Mouse (Mus musculus): Measurements from ENCODE around the gene Cmtm2a. TPM values are rescaled to one million over a fixed set of nuclear protein-coding genes. Genes with fewer than 3 reads are reported as not detected.
A peak's percentile ranks its signal among the peaks of the same experiment; 100 is the strongest.
"Not testable (repeated sequence)": the region's sequence is repeated elsewhere in the genome, so short reads cannot be mapped to it uniquely, and the experiment has no call there.

The Cmtm2a gene
- total RNA-seq (2021): not detected

- intact Hi-C loops (cut with DNase I); DNase-seq (ENCODE audit: extremely low spot score in 1 of 2, low spot score in 2 of 2): not testable (repeated sequence)
Measured at GRCm38 (mm10) chr8:104293081-104293480, at the start of gene Cmtm2a. Gene Cmtm2a, minus strand, starts transcription at chr8:104293181.

- no peak for DNase-seq (ENCODE audit: extremely low spot score in 1 of 2, low spot score in 2 of 2)
- intact Hi-C loops (cut with DNase I): loop anchor here (2.0 to 10.0 kb wide), 4 partner anchors 90 to 198 kb away; partner anchors contain the start of genes Cklf, Dync1li2 and Terb1
Measured at GRCm38 (mm10) chr8:104342426-104342825, 49.4 kb upstream of the Cmtm2a start.

GRCm38 (mm10) chr8:104341678-104342077 lies 48.7 kb upstream of the Cmtm2a start:
- no peak for DNase-seq (ENCODE audit: extremely low spot score in 1 of 2, low spot score in 2 of 2)
- intact Hi-C loops (cut with DNase I): loop anchor here (2.0 to 10.0 kb wide), 4 partner anchors 89 to 197 kb away; partner anchors contain the start of genes Cklf, Dync1li2 and Terb1

DNA sequence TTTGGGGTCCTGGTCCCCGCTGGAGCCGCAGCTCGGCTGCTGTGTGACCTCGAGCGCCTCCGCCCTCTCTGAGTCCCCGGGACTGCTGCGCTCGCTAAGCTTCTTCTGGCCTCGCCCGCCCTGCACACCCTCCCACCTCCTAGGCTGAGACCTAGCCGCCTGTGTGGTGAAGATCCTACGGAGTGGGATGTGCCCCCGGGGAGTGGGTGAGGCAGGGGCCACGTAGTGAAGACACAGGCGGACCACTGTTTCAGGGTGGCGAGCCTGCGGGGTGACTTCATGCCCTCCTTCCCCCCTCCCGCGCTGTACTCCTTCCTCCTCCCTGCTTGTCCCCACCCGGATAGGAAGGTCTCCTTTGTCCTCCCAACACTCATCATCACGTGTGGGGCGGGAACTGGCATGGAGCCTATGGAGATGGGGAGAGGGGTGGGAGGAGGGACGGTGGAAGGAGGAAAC lies 48.2 kb upstream of the Cmtm2a start:
- DNase-seq (ENCODE audit: extremely low spot score in 1 of 2, low spot score in 2 of 2): peak in 1 of 2 experiments; percentile 88
- intact Hi-C loops (cut with DNase I): loop anchor here (5.0 to 10.0 kb wide), 3 partner anchors 89 to 196 kb away; partner anchors contain the start of genes Cklf and Terb1

DNA sequence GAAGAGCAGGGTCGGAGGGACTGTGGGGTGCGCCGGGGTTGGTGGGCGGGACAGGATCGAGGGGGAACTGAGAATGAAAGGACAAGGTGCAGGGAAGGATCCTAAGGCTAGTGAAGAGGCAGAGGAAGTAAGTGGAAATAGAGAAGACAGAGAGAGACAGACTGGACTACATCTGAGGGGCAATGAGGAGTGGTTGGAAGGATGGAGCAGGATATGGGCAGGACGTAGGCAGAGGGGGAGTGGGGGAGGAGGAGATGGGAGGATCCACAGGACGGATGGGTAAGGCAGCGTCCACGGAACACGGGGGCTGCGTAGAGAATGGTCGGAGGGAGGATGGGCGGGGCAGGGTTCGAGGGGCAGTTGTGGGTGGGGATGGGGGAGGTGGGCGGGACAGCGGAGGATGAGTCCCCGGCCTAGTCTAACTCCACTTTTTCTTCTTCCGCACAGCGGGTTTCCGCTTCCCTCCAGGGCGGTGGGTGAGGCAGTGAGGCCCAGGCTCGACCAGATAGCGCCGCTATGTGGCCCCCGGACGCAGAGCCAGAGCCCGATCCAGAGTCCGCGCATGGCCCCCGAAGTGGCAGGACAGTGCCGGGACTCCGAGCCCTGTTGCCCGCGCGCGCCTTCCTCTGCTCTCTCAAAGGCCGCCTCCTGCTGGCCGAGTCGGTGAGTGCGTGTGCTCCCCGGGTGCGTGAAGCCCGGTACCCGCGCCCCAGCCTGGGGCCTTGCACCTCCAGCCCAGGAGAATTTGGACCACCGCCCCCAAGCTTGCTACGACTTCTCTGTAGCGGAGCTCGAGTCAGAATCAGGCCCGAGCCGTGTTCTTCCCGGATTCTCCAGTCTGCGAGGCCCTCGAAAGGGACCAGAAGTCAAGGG lies 47.5 kb upstream of the Cmtm2a start:
- intact Hi-C loops (cut with DNase I): loop anchor here (5.0 to 10.0 kb wide), 3 partner anchors 88 to 196 kb away; partner anchors contain the start of genes Cklf and Terb1
- peak; percentile 63 to 90 for DNase-seq (ENCODE audit: extremely low spot score in 1 of 2, low spot score in 2 of 2)

DNA sequence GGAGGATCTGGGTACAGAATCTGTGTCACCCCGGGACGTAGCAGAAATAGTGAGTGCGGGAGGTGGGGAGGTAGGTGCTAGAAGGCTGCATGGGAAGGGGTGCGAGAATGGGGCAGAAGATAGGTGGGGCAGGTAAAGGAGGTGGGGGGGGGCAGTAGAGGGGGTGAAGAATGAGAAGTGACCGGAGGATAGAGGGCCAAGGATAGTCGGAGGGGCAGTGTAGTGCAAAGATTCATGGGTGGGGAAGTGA lies 46.9 kb upstream of the Cmtm2a start:
- intact Hi-C loops (cut with DNase I): loop anchor here (5.0 to 10.0 kb wide), 3 partner anchors 88 to 195 kb away; partner anchors contain the start of genes Cklf and Terb1
- no peak for DNase-seq (ENCODE audit: extremely low spot score in 1 of 2, low spot score in 2 of 2)

- intact Hi-C loops (cut with DNase I): no loop called here
Measured at GRCm38 (mm10) chr8:104339229-104339982, 46.4 kb upstream of the Cmtm2a start, which contains the start of gene Cmtm3. Gene Cmtm3, plus strand, starts transcription at chr8:104339410.

GRCm38 (mm10) chr8:104337890-104338289 lies 44.9 kb upstream of the Cmtm2a start:
- DNase-seq (ENCODE audit: extremely low spot score in 1 of 2, low spot score in 2 of 2): no peak
- intact Hi-C loops (cut with DNase I): no loop called here

More at GRCm38 (mm10) chr8:104339229-104339982, 46.4 kb upstream of the Cmtm2a start, which contains the start of gene Cmtm3:
- peak in 1 of 2 experiments; percentile 53 for DNase-seq (ENCODE audit: extremely low spot score in 1 of 2, low spot score in 2 of 2)

GRCm38 (mm10) chr8:104336806-104337205 lies 43.8 kb upstream of the Cmtm2a start:
- intact Hi-C loops (cut with DNase I): no loop called here

DNA sequence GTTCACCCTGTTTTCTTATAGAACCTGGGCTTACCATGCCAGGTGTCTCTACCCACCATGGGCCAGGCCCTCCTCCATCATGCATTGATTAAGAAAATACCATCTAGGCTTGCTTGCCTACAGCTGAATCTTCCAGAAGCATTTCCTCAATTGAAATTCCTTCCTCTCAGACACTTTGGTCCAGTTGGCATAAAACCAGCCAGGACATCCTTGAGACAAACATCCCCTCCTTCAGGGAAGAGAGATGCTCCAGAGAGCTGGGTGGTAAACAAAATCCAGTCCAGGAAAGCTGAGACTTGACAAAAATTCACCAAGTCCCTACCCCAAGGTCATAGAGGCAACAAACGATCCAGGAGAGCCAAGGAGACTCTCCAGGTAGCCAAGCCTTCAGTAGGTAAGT lies 41.2 kb upstream of the Cmtm2a start:
- intact Hi-C loops (cut with DNase I): no loop called here
- DNase-seq (ENCODE audit: extremely low spot score in 1 of 2, low spot score in 2 of 2): no peak

More at GRCm38 (mm10) chr8:104336806-104337205, 43.8 kb upstream of the Cmtm2a start:
- no peak for DNase-seq (ENCODE audit: extremely low spot score in 1 of 2, low spot score in 2 of 2)

GRCm38 (mm10) chr8:104333786-104334185 lies 40.8 kb upstream of the Cmtm2a start:
- no peak for DNase-seq (ENCODE audit: extremely low spot score in 1 of 2, low spot score in 2 of 2)
- intact Hi-C loops (cut with DNase I): no loop called here

DNA sequence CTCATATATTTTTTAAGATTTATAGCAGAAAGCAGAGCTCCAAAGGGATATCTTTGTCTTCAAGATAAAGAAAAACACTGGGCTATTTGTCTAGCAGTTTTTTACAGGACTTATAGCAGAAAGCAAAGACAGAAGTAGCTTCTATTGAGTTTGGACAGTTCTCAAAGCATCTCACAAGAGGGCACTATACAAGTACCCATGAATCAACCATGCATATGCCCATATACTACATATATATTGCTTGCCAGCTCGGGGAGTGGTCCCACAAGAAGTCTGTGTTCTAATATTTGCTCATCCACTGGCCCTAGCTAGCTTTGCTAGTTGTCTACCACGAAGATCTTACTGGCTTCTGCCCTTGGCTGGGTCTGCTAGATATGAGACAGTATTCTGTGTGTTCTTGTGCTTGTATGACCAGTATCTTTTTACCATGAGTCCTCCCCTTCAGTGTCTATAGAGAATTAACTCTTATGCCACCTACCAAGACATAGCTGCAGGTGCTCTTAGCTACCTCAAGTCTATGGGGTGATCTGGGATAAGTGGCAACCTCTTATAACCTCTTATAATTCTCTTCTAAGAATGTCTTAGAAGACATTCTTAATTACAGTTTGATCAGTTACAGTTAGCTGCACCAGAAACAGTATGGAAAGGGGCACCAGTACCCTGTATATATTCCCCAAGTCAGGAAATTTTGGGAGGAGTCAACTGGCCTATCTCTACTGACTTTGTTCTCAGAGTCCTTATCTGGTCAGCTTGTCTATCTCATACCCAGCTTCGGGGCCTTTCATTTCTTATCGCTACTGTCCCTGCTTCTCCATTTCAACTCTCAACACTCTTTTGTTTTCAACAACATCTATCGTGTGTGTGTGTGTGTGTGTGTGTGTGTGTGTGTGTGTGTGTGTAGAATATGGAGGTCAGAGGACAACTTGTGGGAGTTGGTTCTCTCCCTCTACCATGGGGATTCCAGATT lies 40.0 kb upstream of the Cmtm2a start:
- no peak for DNase-seq (ENCODE audit: extremely low spot score in 1 of 2, low spot score in 2 of 2)
- intact Hi-C loops (cut with DNase I): no loop called here

DNA sequence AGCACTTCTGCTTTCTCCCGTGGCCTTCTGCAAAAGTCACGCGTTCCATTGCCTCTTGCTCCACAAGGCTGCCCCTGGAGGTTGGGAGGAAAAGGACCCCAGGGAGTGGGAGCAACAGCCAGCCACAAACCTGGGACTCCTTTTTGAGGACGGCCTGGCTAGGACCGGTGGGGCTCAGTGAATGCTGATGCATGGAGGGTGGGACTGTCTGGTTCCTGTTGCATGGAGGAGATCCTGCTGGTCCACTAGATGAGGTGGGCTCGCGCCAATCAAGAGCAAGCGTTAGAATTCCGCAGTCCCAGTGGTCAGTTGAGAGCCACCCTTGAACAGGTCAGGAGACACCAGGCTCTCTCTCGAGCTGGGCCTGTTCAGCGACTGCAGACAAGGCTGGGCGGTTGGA lies 28.9 kb upstream of the Cmtm2a start, which contains the start of gene Cmtm2b:
Cmtm2b (plus strand) TSS at position 301 of the 400 bp plus-strand sequence.
- DNase-seq (ENCODE audit: extremely low spot score in 1 of 2, low spot score in 2 of 2): not testable (repeated sequence)

GRCm38 (mm10) chr8:104321267-104321666 lies 28.3 kb upstream of the Cmtm2a start, which contains the start of gene Gm11020:
Gene Gm11020, plus strand, starts transcription at chr8:104321567.
- intact Hi-C loops (cut with DNase I): not testable (repeated sequence)

More for the DNA sequence above, 28.9 kb upstream of the Cmtm2a start, which contains the start of gene Cmtm2b:
- intact Hi-C loops (cut with DNase I): not testable (repeated sequence)

GRCm38 (mm10) chr8:104313311-104313710 lies 20.3 kb upstream of the Cmtm2a start:
- intact Hi-C loops (cut with DNase I): no loop called here
- DNase-seq (ENCODE audit: extremely low spot score in 1 of 2, low spot score in 2 of 2): peak in 1 of 2 experiments; percentile 30

More at GRCm38 (mm10) chr8:104321267-104321666, 28.3 kb upstream of the Cmtm2a start, which contains the start of gene Gm11020:
- not testable (repeated sequence) for DNase-seq (ENCODE audit: extremely low spot score in 1 of 2, low spot score in 2 of 2)

DNA sequence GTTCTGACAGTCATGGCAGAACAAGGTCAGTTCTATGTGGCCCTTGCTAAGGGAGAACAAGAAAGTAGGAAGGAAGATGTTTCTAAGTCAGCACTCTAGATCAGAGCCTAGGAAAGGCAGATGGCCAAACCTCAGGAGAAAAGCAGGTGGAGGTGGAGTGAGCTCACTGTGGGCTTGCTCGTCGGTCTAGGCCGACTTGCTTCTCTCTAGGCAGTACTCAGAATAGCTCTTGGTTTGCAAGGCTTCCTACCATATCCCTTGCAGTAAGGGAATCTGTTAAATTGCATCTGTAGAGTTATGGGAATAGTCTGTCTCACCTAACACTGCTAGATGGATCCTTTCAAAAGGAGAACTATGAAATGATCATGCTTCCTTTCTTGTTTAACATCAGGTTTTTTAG lies 19.0 kb upstream of the Cmtm2a start:
- DNase-seq (ENCODE audit: extremely low spot score in 1 of 2, low spot score in 2 of 2); intact Hi-C loops (cut with DNase I): not testable (repeated sequence)

DNA sequence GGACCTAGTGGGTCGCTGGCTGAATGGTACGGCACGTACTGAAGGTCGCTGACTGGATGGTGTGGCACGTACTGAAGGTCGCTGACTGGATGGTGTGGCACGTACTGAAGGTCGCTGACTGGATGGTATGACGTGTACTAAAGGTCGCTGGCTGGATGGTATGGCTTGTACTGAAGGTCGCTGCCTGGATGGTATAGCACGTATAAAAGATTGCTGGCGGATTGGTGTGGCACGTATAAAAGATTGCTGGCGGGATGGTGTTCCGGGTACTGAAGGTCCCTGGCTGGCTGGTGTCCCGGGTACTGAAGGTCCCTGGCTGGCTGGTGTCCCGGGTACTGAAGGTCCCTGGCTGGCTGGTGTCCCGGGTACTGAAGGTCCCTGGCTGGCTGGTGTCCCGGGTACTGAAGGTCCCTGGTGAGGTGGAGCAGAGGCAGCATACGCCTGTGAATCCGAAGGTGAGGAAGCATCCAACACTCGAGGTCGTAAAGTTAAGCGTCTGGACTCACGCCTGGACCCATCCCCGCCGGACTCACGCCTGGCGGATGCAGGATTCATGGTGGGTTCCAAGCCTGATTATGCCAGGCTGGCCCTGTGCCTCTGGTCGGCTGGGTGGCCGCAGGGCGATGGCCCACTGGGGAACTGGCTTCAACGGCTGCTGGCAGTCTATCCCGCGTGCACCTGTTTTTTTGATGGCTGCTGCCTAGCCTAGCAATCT lies 16.6 kb upstream of the Cmtm2a start, which contains the start of the genes Gm45711 and Cmtm1:
Gm45711 (minus strand) TSS at position 641 of the 715 bp plus-strand sequence.
Cmtm1 (minus strand) TSS at position 705 of the 715 bp plus-strand sequence.
- intact Hi-C loops (cut with DNase I); DNase-seq (ENCODE audit: extremely low spot score in 1 of 2, low spot score in 2 of 2): not testable (repeated sequence)

Measured in left cerebral cortex, postnatal 10 days (tissue).